Mouse (Mus musculus) frontal cortex, postnatal 14 days (tissue): ENCODE data around the gene Wfdc17.

Experiments
- DNase-seq, 2 experiments: peaks; one replicate each; pipeline ENCODE4 v3.0.0; 2022; ENCODE audit warnings: low spot score in 2 of 2

The Wfdc17 gene

GRCm38 (mm10) chr11:83740443-83740991 is 36.7 kb downstream of the Wfdc17 start:
- no peak for DNase-seq

- DNase-seq, result no peak
Measured at GRCm38 (mm10) chr11:83741841-83742240, 38.0 kb downstream of the Wfdc17 start.

- no peak for DNase-seq
Measured at GRCm38 (mm10) chr11:83742731-83743355, 39.1 kb downstream of the Wfdc17 start.

GRCm38 (mm10) chr11:83743525-83743924 is 39.7 kb downstream of the Wfdc17 start:
- no peak for DNase-seq

- no peak for DNase-seq
Measured at GRCm38 (mm10) chr11:83746152-83746551, 42.4 kb downstream of the Wfdc17 start.

GRCm38 (mm10) chr11:83746681-83747080 is 42.9 kb downstream of the Wfdc17 start, which contains the start of gene Wfdc21:
Gene Wfdc21 (plus strand): TSS chr11:83746940.
- no peak for DNase-seq

- DNase-seq, result no peak
Measured at GRCm38 (mm10) chr11:83747376-83748265, 43.8 kb downstream of the Wfdc17 start.

- DNase-seq, result peak; percentile 79 to 82
Measured at GRCm38 (mm10) chr11:83753581-83754181, 49.9 kb downstream of the Wfdc17 start, which contains the start of gene Heatr6. Gene Heatr6 (plus strand): TSS chr11:83753696.

GRCm38 (mm10) chr11:83754227-83754626 is 50.4 kb downstream of the Wfdc17 start:
- no peak for DNase-seq
